Mouse (Mus musculus) brain, embryonic 14.5 days (tissue): ENCODE data around the gene Zkscan14.
A peak's percentile ranks its signal among the peaks of the same experiment; 100 is the strongest.

Experiments used
- CTCF ChIP-seq: fragments of 200-500 bp; IDR thresholded peaks from 2 replicates; pipeline ENCODE4 v1.5.1; 2012; ENCODE audit warnings: inconsistent platforms, mild to moderate bottlenecking, moderate library complexity, borderline replicate concordance; ENCODE audit not compliant: insufficient read depth, insufficient read length; ENCODE audit errors: extremely low read depth
- POLR2A ChIP-seq: fragments of 200-500 bp; IDR thresholded peaks from 2 replicates; pipeline ENCODE4 v1.6.1; 2012; ENCODE audit warnings: mild to moderate bottlenecking, inconsistent platforms, borderline replicate concordance; ENCODE audit not compliant: poor library complexity, insufficient read depth, insufficient read length, severe bottlenecking; ENCODE audit errors: extremely low read depth

DNA sequence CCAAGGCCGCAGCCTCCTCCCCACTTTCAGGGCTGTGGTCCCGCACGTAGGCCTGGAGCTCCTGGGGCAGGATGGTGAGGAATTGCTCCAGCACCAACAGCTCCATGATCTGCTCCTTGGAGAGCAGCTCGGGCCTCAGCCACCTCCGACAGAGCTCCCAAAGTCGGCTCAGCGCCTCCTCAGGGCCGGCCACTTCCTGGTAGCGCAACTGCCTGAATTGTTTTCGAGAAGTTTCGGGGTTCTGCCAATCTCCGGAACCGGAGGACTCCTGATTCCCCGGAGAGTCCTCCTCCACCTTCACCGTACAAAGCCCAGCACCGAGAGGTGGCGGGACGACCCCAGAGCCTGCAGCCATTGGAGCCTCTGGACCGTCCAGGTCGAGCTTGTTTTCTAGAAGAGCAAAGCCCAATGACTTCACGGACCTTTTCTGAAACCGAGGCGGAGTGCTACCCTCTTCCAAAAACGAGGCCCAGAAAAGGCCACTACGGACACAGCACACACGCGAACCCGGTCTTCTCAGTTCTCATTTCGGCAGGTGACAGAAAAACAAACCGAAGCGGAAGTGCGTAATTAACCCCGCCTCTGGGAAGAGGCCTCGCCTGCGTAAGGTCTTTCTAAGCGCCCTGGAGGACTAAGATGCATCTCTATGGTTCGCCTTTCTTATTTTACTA is at the start of gene Zkscan14:
- TF ChIP-seq CTCF (no peak), POLR2A (peak; percentile 12; the same call in 1 of the 2 replicates)
